Mouse (Mus musculus) brown adipose tissue, adult 24 weeks (tissue): ENCODE data around the gene Cdiptos. TPM values are rescaled to one million over a fixed set of nuclear protein-coding genes. Genes with fewer than 3 reads are reported as not detected.
A peak's percentile ranks its signal among the peaks of the same experiment; 100 is the strongest.

Experiments used
- H3K27ac ChIP-seq: fragments of 200-500 bp; replicated peaks from 2 replicates; pipeline ENCODE4 v1.5.1; 2012; ENCODE audit warnings: low read depth, mild to moderate bottlenecking, low read length
- H3K4me1 ChIP-seq: fragments of 200-500 bp; 2 replicates; pipeline ENCODE4 v1.6.1; 2012; ENCODE audit warnings: low read length, mixed read lengths; ENCODE audit not compliant: control insufficient read depth, insufficient read depth, insufficient read length
- H3K4me3 ChIP-seq: fragments of 200-500 bp; 2 replicates; pipeline ENCODE4 v1.5.1; 2012; ENCODE audit warnings: low read depth, mild to moderate bottlenecking, low read length, moderate library complexity; ENCODE audit not compliant: insufficient read depth
- polyA plus RNA-seq: library from polyadenylated mRNA; stranded (reverse); fragments of >200 nt; gene quantifications from 2 replicates; pipeline ENCODE4 v1.2.4, GENCODE M21; 2012; ENCODE audit not compliant: missing spikeins, insufficient read depth, insufficient read length

Cdiptos gene
- polyA plus RNA-seq, 1 experiment, result 2.0 TPM

DNA sequence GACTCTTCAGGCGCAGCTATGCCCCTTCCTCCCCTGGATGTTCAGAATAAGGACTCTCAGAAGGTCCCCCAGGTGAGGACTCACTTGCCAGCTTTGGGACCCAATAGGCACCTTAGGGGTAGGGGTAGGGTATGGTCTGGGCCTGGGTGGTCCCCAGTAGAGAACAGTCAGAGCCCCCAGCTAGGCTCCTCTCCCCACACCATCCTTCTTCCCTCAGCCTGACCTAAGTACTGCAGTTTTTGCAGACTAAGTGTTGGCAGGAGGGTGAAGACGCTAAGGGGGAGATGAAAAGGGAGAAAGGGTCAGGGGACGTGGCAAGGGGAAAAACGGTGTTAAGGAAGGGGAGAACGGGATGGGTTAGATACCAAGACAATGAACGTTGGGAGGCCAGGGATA, 42.0 kb upstream of the Cdiptos start:
- H3K4me3 ChIP-seq, result no peak overlapping the region
- H3K27ac ChIP-seq, result 0 out of 2 replicates have a peak overlapping the region, but pooled peaks have one; percentile 23
- peaks cover 15% of the 10 kb centered on the region for H3K4me1 ChIP-seq

DNA sequence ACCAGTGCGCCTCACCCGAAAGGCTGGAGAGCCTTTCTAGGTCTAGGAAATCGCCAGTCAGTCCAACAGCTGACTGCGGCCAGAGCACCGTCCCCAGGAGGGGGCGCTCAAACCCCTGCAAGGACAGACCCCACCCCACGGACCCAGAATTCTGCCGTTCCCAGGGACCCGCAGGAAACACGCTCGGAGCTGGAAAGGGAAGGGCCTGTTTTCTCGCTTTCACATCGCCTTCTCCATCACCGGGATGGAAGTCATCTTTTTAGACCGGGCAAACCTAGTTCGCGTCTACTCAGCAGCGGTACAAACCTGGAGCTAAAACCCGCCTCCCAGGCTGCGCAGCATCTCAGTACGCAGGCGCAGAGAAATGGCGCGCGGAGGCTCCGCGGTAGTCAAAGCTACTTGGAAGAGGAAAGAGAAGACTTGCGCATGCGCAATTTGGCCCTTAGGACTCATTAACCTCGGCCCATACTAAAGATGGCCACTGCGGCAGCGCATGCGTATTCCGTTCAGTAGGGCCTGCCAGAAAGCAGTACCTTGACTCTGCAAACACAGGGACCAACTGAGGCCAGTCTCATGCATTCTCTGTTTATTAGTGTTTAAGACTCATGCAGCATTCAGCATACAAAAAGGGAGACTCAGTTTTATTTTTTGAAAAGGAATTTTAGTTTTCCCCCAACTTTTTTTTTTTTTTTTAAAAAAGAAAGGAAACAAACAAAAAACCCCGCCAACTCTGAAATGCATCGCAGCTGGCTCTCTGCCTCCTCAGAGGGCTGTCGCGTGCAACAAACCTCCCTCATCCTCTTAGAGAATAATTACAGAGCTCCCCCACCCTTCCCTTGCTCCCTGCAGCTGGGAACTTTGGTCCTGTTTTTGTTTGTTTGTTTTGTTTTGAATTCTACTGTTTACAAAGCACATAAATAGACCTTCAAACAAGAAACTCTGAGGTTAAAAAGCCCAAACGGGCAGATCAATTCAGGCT, 41.4 kb upstream of the Cdiptos start, which contains the start of gene Pagr1a:
Gene Pagr1a (minus strand): TSS at position 382 of the 979 bp plus-strand sequence.
- Histone ChIP-seq H3K27ac (peak within 1 kb of the TSS; percentile 93), H3K4me3 (peak within 1 kb of the TSS; percentile 83), H3K4me1 (peaks cover 17% of the 10 kb centered on the region)

DNA sequence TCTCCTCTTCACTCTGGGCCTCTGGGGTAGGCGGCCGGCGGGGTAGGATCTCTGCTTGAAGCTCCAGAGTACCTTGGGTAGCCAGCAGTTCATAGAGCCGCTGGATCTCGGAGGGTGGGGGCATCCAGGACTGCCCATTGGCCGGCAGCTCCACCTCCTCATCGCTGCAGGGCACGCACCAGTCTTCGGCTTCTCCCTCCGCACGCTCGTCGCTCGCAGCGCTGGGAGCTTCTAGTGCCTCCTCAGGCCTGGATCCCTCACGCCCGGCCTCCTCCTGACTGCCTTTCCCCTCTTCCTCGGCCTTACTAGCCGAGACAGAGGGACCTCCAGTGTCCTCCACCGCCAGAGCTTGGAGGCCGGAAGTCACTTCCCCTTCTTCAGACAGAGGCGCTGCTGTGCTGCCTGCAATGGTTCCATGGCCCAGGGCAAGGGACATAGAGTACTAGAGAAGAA, 40.6 kb upstream of the Cdiptos start:
- H3K4me1 ChIP-seq, result peaks cover 17% of the 10 kb centered on the region

DNA sequence TGATC, 40.4 kb upstream of the Cdiptos start, which contains the start of gene Pagr1b:
Gene Pagr1b (minus strand): TSS at position 4 of the 5 bp plus-strand sequence.
- peak within 1 kb of the TSS; percentile 93 for H3K27ac ChIP-seq
- H3K4me1 ChIP-seq, result peaks cover 17% of the 10 kb centered on the region
- H3K4me3 ChIP-seq, result peak within 1 kb of the TSS; percentile 83

More for the DNA sequence above, 40.6 kb upstream of the Cdiptos start:
- peak overlapping the region; percentile 93 for H3K27ac ChIP-seq
- peak overlapping the region; percentile 83 for H3K4me3 ChIP-seq

DNA sequence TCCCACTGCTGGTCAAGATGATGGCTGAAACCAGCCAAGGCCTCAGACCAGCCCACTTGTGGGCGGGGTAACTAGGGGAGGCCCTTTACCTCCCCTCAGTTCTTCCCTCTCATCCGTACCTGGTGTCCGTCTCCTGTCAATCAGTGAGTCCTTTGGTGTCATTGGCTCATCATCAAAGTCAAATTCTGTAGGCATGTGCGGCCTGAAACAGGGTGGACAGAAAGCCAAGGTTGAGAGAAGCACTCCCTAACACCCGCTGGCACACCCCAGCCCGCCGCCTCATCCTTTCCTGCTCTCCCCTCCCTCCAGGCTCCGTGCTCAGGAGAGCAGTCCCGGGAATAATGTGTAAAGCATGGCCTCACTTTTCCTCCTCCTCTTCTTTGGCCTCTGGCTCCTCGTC, 40.2 kb upstream of the Cdiptos start:
- H3K4me3 ChIP-seq, result peak overlapping the region; percentile 83
- peak overlapping the region; percentile 93 for H3K27ac ChIP-seq
- peaks cover 17% of the 10 kb centered on the region for H3K4me1 ChIP-seq

DNA sequence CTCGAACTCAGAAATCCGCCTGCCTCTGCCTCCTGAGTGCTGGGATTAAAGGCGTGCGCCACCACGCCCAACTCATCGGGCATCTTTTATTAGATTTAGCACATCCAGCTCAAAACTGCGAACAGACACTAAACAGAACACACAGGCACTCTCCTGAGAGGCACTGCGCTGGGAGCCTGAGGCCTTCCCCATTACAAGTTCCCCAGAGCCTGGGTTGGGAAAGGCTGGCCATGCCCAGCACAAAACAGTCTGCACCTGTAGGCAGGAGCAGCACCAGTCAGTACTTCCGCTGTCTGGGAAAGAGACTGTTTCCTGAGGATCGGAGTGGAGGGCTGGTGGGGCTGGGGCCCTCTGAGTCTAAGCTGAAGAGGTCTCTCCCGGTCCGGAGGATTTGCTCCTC, 39.1 kb upstream of the Cdiptos start:
- H3K27ac ChIP-seq, result no peak overlapping the region
- no peak overlapping the region for H3K4me3 ChIP-seq
- H3K4me1 ChIP-seq, result peaks cover 17% of the 10 kb centered on the region

DNA sequence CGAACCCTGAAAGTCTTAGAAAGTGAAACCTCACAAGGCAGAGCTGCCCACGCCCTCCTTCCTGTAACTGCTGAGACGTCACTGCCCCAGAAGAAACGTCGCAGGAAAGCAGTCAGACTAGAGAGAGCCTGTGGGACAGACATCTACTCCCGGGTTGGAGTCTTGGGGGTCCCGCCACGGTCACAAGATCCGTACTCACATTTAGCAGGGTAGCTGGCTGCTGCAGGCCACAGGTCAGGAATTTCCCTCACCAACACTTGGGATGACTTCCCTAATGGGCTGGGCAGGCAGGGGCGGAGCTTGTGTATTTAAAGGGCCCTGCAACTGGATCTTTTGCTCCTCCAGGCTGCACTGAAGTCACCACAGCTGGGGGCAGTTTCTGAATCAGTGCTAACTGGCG, 38.4 kb upstream of the Cdiptos start, which contains the start of gene Mvp:
Gene Mvp (minus strand): TSS at position 302 of the 400 bp plus-strand sequence.
- Histone ChIP-seq H3K4me1 (peaks cover 20% of the 10 kb centered on the region), H3K4me3 (peak within 1 kb of the TSS; percentile 89), H3K27ac (peak within 1 kb of the TSS; percentile 97)

DNA sequence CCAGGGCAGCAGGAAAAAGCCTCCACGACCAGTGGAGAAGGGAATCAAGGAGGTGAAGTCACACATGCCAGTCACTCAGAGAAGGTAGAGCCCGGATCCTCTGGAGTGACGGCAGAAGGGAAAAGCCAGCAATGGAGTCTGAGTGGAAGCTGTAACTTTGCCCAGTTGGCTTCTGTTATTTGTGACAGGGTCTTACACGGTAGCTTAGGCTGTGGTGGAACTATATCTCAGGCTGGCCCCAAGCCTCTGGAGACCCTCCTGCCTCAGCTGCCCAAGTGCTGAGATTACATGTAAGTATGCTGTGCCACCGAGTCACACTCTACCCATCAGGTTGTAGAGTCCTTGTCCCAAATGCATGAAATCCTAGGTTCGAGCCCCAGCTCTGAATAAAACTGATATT, 37.5 kb upstream of the Cdiptos start:
- Histone ChIP-seq H3K27ac (no peak overlapping the region; the same call in 1 of the 2 replicates), H3K4me1 (peaks cover 29% of the 10 kb centered on the region), H3K4me3 (peak overlapping the region; percentile 89)

DNA sequence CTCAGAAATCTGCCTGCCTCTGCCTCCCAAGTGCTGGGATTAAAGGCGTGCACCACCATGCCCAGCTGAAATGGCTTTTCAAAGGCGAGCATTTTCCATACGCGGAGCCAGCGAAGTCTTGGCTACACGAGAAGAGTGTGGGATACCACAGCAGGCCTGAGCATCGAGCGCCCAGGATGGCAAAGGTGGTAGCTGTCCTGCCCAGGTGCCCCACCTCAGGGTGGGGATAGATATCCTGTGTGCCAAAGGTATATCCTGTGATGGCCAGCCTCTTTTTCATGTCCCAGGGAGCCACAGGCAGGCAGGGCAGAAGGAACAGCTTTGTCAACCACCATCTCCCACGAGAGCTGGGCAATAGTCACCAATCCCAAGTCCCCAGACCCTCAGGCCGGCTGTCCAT, 36.9 kb upstream of the Cdiptos start:
- Histone ChIP-seq H3K27ac (no peak overlapping the region), H3K4me3 (peak overlapping the region; percentile 89; the same call in 1 of the 2 replicates), H3K4me1 (peaks cover 30% of the 10 kb centered on the region)

DNA sequence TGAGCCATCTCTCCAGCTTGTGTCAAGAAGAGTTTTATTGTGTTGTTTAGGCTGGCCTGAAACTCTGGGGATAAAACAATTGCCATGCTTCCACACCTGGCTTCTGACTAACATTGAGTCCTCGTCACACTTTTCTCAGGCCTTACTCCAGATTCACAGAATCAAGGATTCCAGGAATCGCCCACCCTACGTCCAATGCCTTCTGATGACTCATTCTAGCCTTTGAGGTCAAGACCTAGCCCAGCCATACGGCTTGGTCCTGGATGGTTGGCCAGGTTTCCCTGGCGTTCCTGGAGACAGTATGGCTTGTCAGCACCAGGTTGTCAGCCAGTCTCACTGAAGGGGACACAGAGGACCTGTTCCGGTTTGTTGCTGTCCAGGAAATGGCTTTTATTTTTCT, 36.5 kb upstream of the Cdiptos start:
- H3K4me1 ChIP-seq, result peaks cover 35% of the 10 kb centered on the region

DNA sequence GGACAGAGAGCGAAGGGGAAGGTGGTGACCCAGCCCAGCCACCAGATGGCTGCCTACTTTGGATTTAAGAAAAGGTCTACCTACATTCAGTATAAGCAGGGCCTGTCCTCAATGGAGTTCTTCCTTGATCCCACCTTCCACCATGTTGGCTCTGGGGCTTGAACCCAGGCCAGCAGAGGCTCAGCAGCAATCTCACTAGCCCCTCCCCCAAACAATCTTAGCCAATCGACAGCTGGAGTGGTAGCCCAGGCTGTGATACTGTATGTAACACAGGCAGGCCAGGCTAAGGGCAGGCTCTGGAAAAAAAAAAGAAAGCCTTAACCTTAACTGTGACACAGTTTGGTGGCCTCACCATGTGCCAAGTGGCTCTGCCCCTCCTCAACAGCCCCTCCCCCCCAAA, 35.8 kb upstream of the Cdiptos start:
- Histone ChIP-seq H3K4me3 (no peak overlapping the region), H3K27ac (no peak overlapping the region), H3K4me1 (peaks cover 35% of the 10 kb centered on the region)

More for the DNA sequence above, 36.5 kb upstream of the Cdiptos start:
- Histone ChIP-seq H3K27ac (no peak overlapping the region), H3K4me3 (no peak overlapping the region)

DNA sequence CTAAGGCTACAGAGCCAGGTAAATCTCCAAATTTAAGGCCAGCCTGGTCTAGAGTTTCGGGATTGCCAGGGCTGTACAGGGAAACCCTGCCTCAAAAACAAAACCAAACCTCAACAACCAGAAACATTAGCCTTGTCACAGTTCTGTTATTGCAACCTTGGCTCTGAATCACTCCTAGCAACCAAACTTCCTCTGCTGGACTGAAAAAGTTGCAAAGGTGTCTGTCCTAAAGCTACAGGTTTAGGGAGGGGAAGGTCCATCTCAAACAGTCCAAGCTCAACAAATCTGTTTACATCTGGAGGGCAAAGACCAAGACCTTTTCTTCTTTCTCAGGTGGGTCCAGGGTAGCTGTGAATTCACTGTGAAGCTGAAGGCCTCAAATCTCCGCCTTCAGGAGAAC, 35.2 kb upstream of the Cdiptos start:
- no peak overlapping the region for H3K4me3 ChIP-seq
- H3K4me1 ChIP-seq, result peaks cover 34% of the 10 kb centered on the region
- H3K27ac ChIP-seq, result no peak overlapping the region

DNA sequence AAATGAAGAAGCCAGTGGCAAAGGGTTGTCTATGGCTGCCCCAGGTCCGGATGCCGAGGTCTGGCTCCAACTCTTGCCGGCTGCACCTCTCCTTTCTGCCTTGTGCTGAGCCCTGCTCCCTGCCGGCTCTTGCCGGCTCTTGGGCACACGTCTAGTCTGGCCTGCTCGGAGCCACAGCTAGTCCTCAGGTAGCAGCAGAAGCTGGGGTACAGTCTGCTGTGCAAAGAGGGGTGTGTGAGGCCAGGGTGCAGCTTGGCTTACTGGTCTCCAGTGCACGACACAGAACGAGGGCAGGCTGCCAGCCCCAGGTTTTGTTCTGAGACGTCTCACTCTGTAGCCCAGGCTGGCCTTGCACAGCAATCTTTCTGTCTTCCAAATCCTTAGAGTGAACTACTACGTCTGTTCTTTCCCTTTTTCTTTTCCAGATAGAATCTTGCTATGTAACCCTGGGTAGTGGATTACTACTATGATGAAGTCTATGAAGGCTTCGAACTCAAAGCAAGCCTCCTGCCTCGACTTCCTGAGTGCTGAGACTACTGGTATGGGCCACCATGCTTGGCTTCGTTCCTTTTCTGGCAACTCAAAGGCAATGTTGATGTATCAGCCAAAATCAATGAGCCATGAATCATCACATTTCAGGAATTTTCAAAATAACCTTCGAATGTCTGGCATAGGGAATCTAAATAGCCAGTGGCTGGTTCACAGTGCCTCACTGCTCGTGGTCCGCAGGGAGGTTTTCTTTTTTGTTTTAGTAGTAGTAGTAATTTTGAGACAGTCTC, 33.6 kb upstream of the Cdiptos start:
- Histone ChIP-seq H3K4me1 (peaks cover 26% of the 10 kb centered on the region), H3K27ac (peak overlapping the region; percentile 65), H3K4me3 (no peak overlapping the region)

DNA sequence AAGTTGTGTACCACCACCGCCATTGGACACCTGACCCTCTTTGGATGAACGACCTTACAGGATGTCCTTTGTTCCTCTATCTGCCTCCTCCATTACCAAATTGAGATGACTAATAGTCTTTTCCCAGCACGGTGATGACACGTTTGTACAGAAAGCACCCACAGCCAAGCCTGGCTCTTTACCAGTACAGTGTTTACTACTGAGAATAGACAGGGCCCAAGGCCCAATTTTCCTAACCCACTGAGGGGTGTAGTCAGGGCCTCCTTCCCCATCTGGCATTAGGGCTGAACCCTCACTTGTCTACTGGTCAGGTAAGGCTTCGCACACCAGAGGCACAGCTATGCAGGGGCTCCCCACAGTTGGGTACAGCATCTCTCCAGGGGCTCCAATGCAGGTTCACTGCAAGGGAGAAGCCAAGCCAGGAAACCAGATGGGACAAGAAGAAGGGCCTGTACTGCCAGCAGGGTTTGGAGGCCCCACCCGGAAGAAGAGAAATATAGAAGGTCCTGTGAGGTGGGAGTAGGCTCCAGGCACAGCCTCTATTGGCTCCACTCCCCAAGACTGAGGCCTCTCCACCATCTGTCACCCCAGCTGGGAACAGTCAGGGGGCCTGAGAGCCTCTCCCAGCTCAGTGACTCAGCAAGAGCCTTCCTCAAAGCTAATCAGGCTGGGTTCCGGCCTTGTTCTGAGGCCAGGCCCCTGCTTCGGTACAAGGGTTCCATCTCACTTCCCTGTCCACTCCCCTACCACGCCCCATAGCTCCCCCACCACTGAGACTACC, 32.5 kb upstream of the Cdiptos start:
- Histone ChIP-seq H3K4me1 (peaks cover 24% of the 10 kb centered on the region), H3K27ac (peak overlapping the region; percentile 65), H3K4me3 (no peak overlapping the region)
